Mouse (Mus musculus) lung, adult 2 months (tissue): ENCODE results near the gene Clybl.

Source experiments
- CTCF ChIP-seq: fragments of 200-500 bp; IDR thresholded peaks from 2 replicates; pipeline ENCODE4 v1.5.1; 2011; ENCODE audit warnings: mild to moderate bottlenecking, low read length, control low read depth; ENCODE audit not compliant: insufficient read depth
- POLR2A ChIP-seq: fragments of 200-500 bp; IDR thresholded peaks from 2 replicates; pipeline ENCODE4 v1.6.1; 2011; ENCODE audit warnings: low read depth, mild to moderate bottlenecking, control low read depth, low read length, borderline replicate concordance; ENCODE audit errors: extremely low read depth

GRCm38 (mm10) chr14:122361807-122362206 lies 180.3 kb downstream of the Clybl start:
- TF ChIP-seq CTCF (no peak), POLR2A (no peak)
